Mouse (Mus musculus) kidney, adult 2 months (tissue): ENCODE data around the gene Ecm2.

Experiments
- CTCF ChIP-seq: fragments of 200-500 bp; conservative IDR thresholded peaks from 2 replicates; pipeline ENCODE4 v1.5.1; 2011; ENCODE audit warnings: low read depth, mild to moderate bottlenecking, control low read depth, low read length, moderate library complexity, mixed read lengths; ENCODE audit not compliant: insufficient read depth, insufficient read length
- POLR2A ChIP-seq: fragments of 200-500 bp; IDR thresholded peaks from one replicate; pipeline ENCODE4 v1.6.1; 2011; ENCODE audit warnings: low read depth, low read length, control low read depth

GRCm38 (mm10) chr13:49507176-49507575 lies 2.6 kb downstream of the Ecm2 start:
- no peak for TF ChIP-seq CTCF
- no peak for TF ChIP-seq POLR2A
